Mouse (Mus musculus): ENCODE measurements around the gene Tcirg1. TPM values are rescaled to one million over a fixed set of nuclear protein-coding genes. Genes with fewer than 3 reads are reported as not detected.

Tcirg1 gene
- total and polyA plus RNA-seq, 2 experiments from 2014 or later = 12.8 to 32.1 TPM

DNA sequence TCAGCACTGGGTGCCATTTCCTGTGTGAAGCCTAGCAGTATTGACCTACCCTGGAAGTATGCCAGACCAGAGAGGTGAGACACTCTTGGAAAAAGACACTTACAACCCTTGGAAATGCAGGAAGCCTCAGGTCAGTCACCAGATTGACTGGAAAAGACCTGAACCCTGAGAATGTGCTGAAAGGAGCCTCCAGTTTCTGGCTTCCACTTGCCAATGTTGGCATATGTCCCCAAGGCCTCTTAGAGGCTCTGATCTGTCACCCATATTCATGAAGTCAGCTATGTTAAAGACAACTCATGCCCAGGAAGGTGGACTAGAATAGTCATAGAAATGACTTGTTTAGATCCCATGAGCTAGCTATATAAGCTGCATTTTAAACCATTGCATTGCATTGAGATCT is 35.5 kb downstream of the Tcirg1 start:
- TF ChIP-seq EP300 (IDR thresholded peaks at IDR 0.05; ENCODE audit: low read depth) = no peak
- no peak for TF ChIP-seq CTCF (IDR thresholded peaks at IDR 0.05; ENCODE audit: low read depth)
- no peak overlapping the region for H3K27ac ChIP-seq (ENCODE audit: low read depth)
- H3K9ac ChIP-seq (replicated peaks; ENCODE audit: low read depth, low read length) = no peak overlapping the region
- no peaks in the 10 kb centered on the region for H3K27me3 ChIP-seq (ENCODE audit: control insufficient read depth, insufficient read depth, low read length)
- H3K4me2 ChIP-seq (ENCODE audit: low read depth, low read length) = no peak overlapping the region
- H3K4me1 ChIP-seq (ENCODE audit: control insufficient read depth, insufficient read depth) = peaks cover 4% of the 10 kb centered on the region; the same call in 1 of the 2 replicates
- DNase-seq (ENCODE audit: low spot score) (no peak), ATAC-seq (ENCODE audit: insufficient read depth, low read depth) (no peak)
- H3K9me3 ChIP-seq (replicated peaks; ENCODE audit: control insufficient read depth, low read length) = no peaks in the 10 kb centered on the region
- H3K4me3 ChIP-seq (ENCODE audit: low read depth, low read length) = no peak overlapping the region
- H3K36me3 ChIP-seq (replicated peaks; ENCODE audit: control insufficient read depth, insufficient read depth, low read length) = 0 out of 2 replicates have a peak, but pooled peaks cover 3% of the 10 kb centered on the region

DNA sequence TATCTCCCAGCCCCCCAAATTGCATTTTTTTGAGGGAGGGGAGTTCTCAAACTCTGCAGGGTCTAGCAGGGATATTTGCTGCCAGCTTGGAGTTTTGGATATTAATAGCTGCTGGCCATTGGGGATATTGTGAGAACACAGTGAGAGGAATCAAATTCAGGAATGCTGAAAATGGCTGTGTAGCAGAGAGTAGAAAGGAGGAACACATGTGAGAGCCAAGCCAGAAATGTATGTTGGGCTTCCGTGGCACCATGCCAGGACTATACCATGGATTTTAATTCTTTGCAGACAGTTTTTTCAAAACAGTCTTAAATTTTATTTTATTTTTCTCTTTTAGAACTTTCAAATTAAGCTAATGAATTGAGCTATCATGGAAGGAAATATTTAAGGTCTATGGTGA is 38.6 kb downstream of the Tcirg1 start:
- TF ChIP-seq EP300 (IDR thresholded peaks at IDR 0.05; ENCODE audit: low read depth) = no peak
- no peak for TF ChIP-seq CTCF (IDR thresholded peaks at IDR 0.05; ENCODE audit: low read depth)
- H3K27ac ChIP-seq (ENCODE audit: low read depth) = no peak overlapping the region
- DNase-seq (ENCODE audit: low spot score) = no peak
- H3K9me3 ChIP-seq (replicated peaks; ENCODE audit: control insufficient read depth, low read length) = no peaks in the 10 kb centered on the region
- no peak overlapping the region for H3K4me3 ChIP-seq (ENCODE audit: low read depth, low read length)
- no peak for ATAC-seq (ENCODE audit: insufficient read depth, low read depth)
- peaks cover 9% of the 10 kb centered on the region for H3K36me3 ChIP-seq (replicated peaks; ENCODE audit: control insufficient read depth, insufficient read depth, low read length)
- H3K4me2 ChIP-seq (ENCODE audit: low read depth, low read length) = no peak overlapping the region
- no peaks in the 10 kb centered on the region for H3K27me3 ChIP-seq (ENCODE audit: control insufficient read depth, insufficient read depth, low read length)
- WGBS = 56% methylated on average over 1 of the region's 1 CpGs
- no peak overlapping the region for H3K9ac ChIP-seq (replicated peaks; ENCODE audit: low read depth, low read length)
- H3K4me1 ChIP-seq (ENCODE audit: control insufficient read depth, insufficient read depth) = peaks cover 4% of the 10 kb centered on the region; the same call in 1 of the 2 replicates

DNA sequence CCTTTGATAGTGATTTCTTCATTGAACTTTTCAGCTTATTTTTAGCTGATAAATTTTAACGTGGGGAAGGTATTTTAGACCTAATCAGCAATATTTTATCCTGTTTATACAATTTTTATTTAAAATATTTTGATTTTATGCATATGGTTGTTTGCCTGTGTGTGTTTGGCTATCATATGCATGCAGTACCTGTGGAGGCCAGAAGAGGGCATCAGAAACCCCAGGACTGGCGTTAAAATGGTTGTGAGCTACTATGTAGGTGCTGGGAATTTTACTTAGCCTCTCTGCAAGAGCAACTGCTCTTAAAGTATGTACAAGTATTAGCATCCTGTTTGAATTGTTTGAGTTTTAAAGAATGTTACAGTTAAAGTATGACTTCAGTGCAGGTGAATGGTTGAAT is 42.0 kb downstream of the Tcirg1 start:
- Histone ChIP-seq H3K27ac (ENCODE audit: low read depth) (no peak overlapping the region), H3K4me1 (ENCODE audit: control insufficient read depth, insufficient read depth) (peaks cover 4% of the 10 kb centered on the region; the same call in 1 of the 2 replicates), H3K4me3 (ENCODE audit: low read depth, low read length) (no peak overlapping the region), H3K27me3 (ENCODE audit: control insufficient read depth, insufficient read depth, low read length) (no peaks in the 10 kb centered on the region), H3K9ac (replicated peaks; ENCODE audit: low read depth, low read length) (no peak overlapping the region), H3K4me2 (ENCODE audit: low read depth, low read length) (no peak overlapping the region), H3K9me3 (replicated peaks; ENCODE audit: control insufficient read depth, low read length) (no peaks in the 10 kb centered on the region), H3K36me3 (replicated peaks; ENCODE audit: control insufficient read depth, insufficient read depth, low read length) (peaks cover 9% of the 10 kb centered on the region)
- no peak for TF ChIP-seq CTCF (IDR thresholded peaks at IDR 0.05; ENCODE audit: low read depth)
- no peak for TF ChIP-seq EP300 (IDR thresholded peaks at IDR 0.05; ENCODE audit: low read depth)
- DNase-seq (ENCODE audit: low spot score) (no peak), ATAC-seq (ENCODE audit: insufficient read depth, low read depth) (no peak)
- WGBS = 81% methylated on average over 2 of the region's 2 CpGs

DNA sequence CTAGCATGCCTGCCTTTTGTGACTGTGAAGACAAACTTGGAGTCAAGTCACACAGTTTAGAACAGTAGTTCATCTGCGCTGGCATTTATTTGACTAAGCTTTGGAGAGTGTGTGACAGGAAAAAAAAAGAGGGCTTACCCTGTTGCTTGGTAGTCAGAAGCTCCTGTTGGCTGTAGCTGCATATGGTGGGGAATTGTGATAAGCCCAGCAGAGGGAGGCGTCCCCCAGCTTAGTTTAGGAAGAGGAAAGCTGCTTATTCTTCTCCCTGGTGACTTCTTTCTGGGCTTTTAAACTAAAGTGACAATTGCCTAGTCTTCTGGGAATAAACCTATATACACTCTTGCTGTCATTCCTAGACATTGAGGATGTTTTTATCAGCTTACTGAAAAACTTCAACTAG is 44.2 kb downstream of the Tcirg1 start:
- no peak overlapping the region for H3K4me3 ChIP-seq (ENCODE audit: low read depth, low read length)
- H3K36me3 ChIP-seq (replicated peaks; ENCODE audit: control insufficient read depth, insufficient read depth, low read length) = peaks cover 9% of the 10 kb centered on the region
- no peak overlapping the region for H3K9ac ChIP-seq (replicated peaks; ENCODE audit: low read depth, low read length)
- ATAC-seq (ENCODE audit: insufficient read depth, low read depth) (no peak), DNase-seq (ENCODE audit: low spot score) (no peak)
- no peak overlapping the region for H3K27ac ChIP-seq (ENCODE audit: low read depth)
- H3K4me2 ChIP-seq (ENCODE audit: low read depth, low read length) = no peak overlapping the region
- H3K4me1 ChIP-seq (ENCODE audit: control insufficient read depth, insufficient read depth) = no peaks in the 10 kb centered on the region
- no peak for TF ChIP-seq CTCF (IDR thresholded peaks at IDR 0.05; ENCODE audit: low read depth)
- TF ChIP-seq EP300 (IDR thresholded peaks at IDR 0.05; ENCODE audit: low read depth) = no peak
- 60% methylated on average over 2 of the region's 2 CpGs for WGBS
- no peaks in the 10 kb centered on the region for H3K27me3 ChIP-seq (ENCODE audit: control insufficient read depth, insufficient read depth, low read length)
- no peaks in the 10 kb centered on the region for H3K9me3 ChIP-seq (replicated peaks; ENCODE audit: control insufficient read depth, low read length)

DNA sequence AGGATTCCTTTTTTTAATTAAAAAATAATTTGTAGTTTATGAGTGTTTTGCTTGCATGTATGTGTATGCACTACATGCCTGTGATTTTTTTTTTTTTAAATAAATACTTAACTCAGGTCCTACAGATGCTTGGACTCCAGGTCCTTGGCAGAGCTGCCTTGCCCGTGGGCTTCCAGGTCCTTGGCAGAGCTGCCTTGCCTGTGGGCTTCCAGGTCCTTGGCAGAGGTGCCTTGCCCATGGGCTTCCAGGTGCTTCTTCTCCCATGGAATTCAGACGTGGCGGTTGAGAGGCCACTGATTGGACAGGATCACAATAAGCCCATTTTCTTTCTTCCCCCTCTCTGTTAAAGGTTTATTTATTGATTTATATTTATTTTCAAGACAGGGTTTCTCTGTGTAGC is 49.7 kb downstream of the Tcirg1 start:
- TF ChIP-seq EP300 (IDR thresholded peaks at IDR 0.05; ENCODE audit: low read depth) = no peak
- TF ChIP-seq CTCF (IDR thresholded peaks at IDR 0.05; ENCODE audit: low read depth) = no peak
- H3K9ac ChIP-seq (replicated peaks; ENCODE audit: low read depth, low read length) = no peak overlapping the region
- WGBS = 67% methylated on average over 3 of the region's 3 CpGs
- H3K4me2 ChIP-seq (ENCODE audit: low read depth, low read length) = no peak overlapping the region
- no peaks in the 10 kb centered on the region for H3K27me3 ChIP-seq (ENCODE audit: control insufficient read depth, insufficient read depth, low read length)
- no peak overlapping the region for H3K27ac ChIP-seq (ENCODE audit: low read depth)
- H3K4me1 ChIP-seq (ENCODE audit: control insufficient read depth, insufficient read depth) = peaks cover 26% of the 10 kb centered on the region
- DNase-seq (ENCODE audit: low spot score) = no peak
- H3K4me3 ChIP-seq (ENCODE audit: low read depth, low read length) = no peak overlapping the region
- no peaks in the 10 kb centered on the region for H3K36me3 ChIP-seq (replicated peaks; ENCODE audit: control insufficient read depth, insufficient read depth, low read length)
- no peaks in the 10 kb centered on the region for H3K9me3 ChIP-seq (replicated peaks; ENCODE audit: control insufficient read depth, low read length)
- ATAC-seq (ENCODE audit: insufficient read depth, low read depth) = no peak

DNA sequence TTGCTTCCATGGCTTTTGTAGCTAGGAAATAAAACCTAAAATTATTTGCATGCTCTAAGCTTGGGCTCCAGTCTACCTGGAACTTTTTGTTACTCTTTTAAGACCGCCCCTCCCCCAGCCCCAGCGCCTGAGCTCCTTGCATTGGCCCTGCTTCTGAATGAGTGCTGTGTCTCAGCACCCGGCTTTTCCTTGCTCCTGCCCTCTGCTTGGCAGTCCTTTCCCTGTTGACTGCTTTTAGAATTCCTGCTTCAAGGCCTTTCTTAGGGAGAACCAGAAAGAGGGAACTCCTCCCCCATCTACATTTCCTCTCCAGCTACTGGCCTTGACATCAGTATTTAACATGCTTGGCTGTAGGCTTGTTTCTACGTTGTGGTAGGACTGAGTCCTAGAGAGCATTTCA is 51.3 kb downstream of the Tcirg1 start:
- WGBS = 37% methylated on average over 4 of the region's 4 CpGs
- Histone ChIP-seq H3K27ac (ENCODE audit: low read depth) (no peak overlapping the region), H3K36me3 (replicated peaks; ENCODE audit: control insufficient read depth, insufficient read depth, low read length) (no peaks in the 10 kb centered on the region), H3K4me3 (ENCODE audit: low read depth, low read length) (no peak overlapping the region), H3K4me1 (ENCODE audit: control insufficient read depth, insufficient read depth) (peaks cover 30% of the 10 kb centered on the region), H3K27me3 (ENCODE audit: control insufficient read depth, insufficient read depth, low read length) (no peaks in the 10 kb centered on the region), H3K9me3 (replicated peaks; ENCODE audit: control insufficient read depth, low read length) (no peaks in the 10 kb centered on the region), H3K4me2 (ENCODE audit: low read depth, low read length) (no peak overlapping the region), H3K9ac (replicated peaks; ENCODE audit: low read depth, low read length) (no peak overlapping the region)
- no peak for TF ChIP-seq EP300 (IDR thresholded peaks at IDR 0.05; ENCODE audit: low read depth)
- TF ChIP-seq CTCF (IDR thresholded peaks at IDR 0.05; ENCODE audit: low read depth) = no peak
- no peak for ATAC-seq (ENCODE audit: insufficient read depth, low read depth)
- no peak for DNase-seq (ENCODE audit: low spot score)

All from heart, postnatal 0 days (tissue).